ENCODE assay signal across 13 mouse cellular contexts in genomic region chr4:139827501-139828282, GRCm38 (mm10). TPM values are rescaled to one million over a fixed set of nuclear protein-coding genes. Genes with fewer than 3 reads are reported as not detected.
A peak's percentile ranks its signal among the peaks of the same experiment; 100 is the strongest.
DNase-seq lines count a peak whose midpoint lies in the region; ATAC-seq lines count a peak whose summit lies in the region.
"Had no signal": no experiment of that assay in that cellular context is flagged by ENCODE, and none has a peak within 500 bp of the region (broad histone marks: within the 10 kb centered on the region; RNA-seq: fewer than 3 reads in every experiment).

No protein-coding gene starts in this region.

- ATAC-seq in heart, embryonic 15.5 days (replicated peaks; ENCODE audit: insufficient number of reproducible peaks, insufficient read depth, low FRiP score, low read depth): no peak
- ATAC-seq in embryonic facial prominence, embryonic 13.5 days (ENCODE audit: insufficient number of reproducible peaks, insufficient read depth, low FRiP score, low TSS enrichment, low read depth): no peak
- no peak for ATAC-seq in hindbrain, embryonic 14.5 days (ENCODE audit: low FRiP score)
- ATAC-seq in midbrain, embryonic 16.5 days: no peak
- ATAC-seq in monocyte, adult 5-6 weeks (replicated peaks; ENCODE audit: insufficient number of reproducible peaks, low FRiP score, low TSS enrichment, poor library complexity, severe bottlenecking): no peak

- H3K9me3 ChIP-seq in heart, embryonic 15.5 days (replicated peaks): no peaks in the 10 kb centered on the region
- H3K9me3 ChIP-seq in embryonic facial prominence, embryonic 13.5 days: no peaks in the 10 kb centered on the region
- no peaks in the 10 kb centered on the region for H3K9me3 ChIP-seq in hindbrain, embryonic 14.5 days (ENCODE audit: control insufficient read depth, low read length)
- no peaks in the 10 kb centered on the region for H3K9me3 ChIP-seq in midbrain, embryonic 16.5 days (replicated peaks; ENCODE audit: control insufficient read depth, low read length, poor library complexity, severe bottlenecking)
- H3K9me3 ChIP-seq: lung, embryonic 15.5 days had no signal

- no peak overlapping the region for H3K27ac ChIP-seq in heart, embryonic 15.5 days
- H3K27ac ChIP-seq in embryonic facial prominence, embryonic 13.5 days: peak overlapping the region; percentile 36; the same call in 1 of the 2 replicates
- no peak overlapping the region for H3K27ac ChIP-seq in hindbrain, embryonic 14.5 days
- H3K27ac ChIP-seq in midbrain, embryonic 16.5 days (ENCODE audit: low read length): peak overlapping the region; percentile 22; the same call in 1 of the 2 replicates
- H3K27ac ChIP-seq: lung, embryonic 15.5 days had no signal

- intact Hi-C loops in heart, postnatal 25 days (cut with DNase I): no loop called here

- no peak overlapping the region for H3K4me3 ChIP-seq in heart, embryonic 15.5 days
- peak overlapping the region; percentile 50 for H3K4me3 ChIP-seq in embryonic facial prominence, embryonic 13.5 days
- H3K4me3 ChIP-seq in hindbrain, embryonic 14.5 days (replicated peaks; ENCODE audit: low read length): peak overlapping the region; percentile 21
- peak overlapping the region; percentile 27 for H3K4me3 ChIP-seq in midbrain, embryonic 16.5 days (ENCODE audit: low read depth, low read length)
- H3K4me3 ChIP-seq: lung, embryonic 15.5 days had no signal

- no peaks in the 10 kb centered on the region for H3K36me3 ChIP-seq in heart, embryonic 15.5 days
- no peaks in the 10 kb centered on the region for H3K36me3 ChIP-seq in embryonic facial prominence, embryonic 13.5 days
- no peaks in the 10 kb centered on the region for H3K36me3 ChIP-seq in hindbrain, embryonic 14.5 days (replicated peaks; ENCODE audit: control insufficient read depth, insufficient read depth)
- H3K36me3 ChIP-seq in midbrain, embryonic 16.5 days (ENCODE audit: control insufficient read depth, insufficient read depth, low read length): no peaks in the 10 kb centered on the region
- H3K36me3 ChIP-seq: lung, embryonic 15.5 days had no signal

- peaks cover 10% of the 10 kb centered on the region for H3K4me1 ChIP-seq in heart, embryonic 15.5 days (replicated peaks)
- H3K4me1 ChIP-seq in embryonic facial prominence, embryonic 13.5 days: peaks cover 39% of the 10 kb centered on the region
- peaks cover 8% of the 10 kb centered on the region; the same call in 1 of the 2 replicates for H3K4me1 ChIP-seq in hindbrain, embryonic 14.5 days (replicated peaks; ENCODE audit: control insufficient read depth, insufficient read depth, low read length)
- peaks cover 26% of the 10 kb centered on the region for H3K4me1 ChIP-seq in midbrain, embryonic 16.5 days (ENCODE audit: control insufficient read depth, insufficient read depth, low read length)

- 0 out of 2 replicates have a peak overlapping the region, but pooled peaks have one; percentile 8 for H3K4me2 ChIP-seq in heart, embryonic 15.5 days
- H3K4me2 ChIP-seq in embryonic facial prominence, embryonic 13.5 days: peak overlapping the region; percentile 55
- peak overlapping the region; percentile 40 for H3K4me2 ChIP-seq in hindbrain, embryonic 14.5 days (replicated peaks)
- peak overlapping the region; percentile 51 for H3K4me2 ChIP-seq in midbrain, embryonic 16.5 days (ENCODE audit: low read length)
- H3K4me2 ChIP-seq: lung, embryonic 15.5 days had no signal

- WGBS in heart, embryonic 15.5 days: 2% methylated on average over 30 of the region's 30 CpGs
- 9% methylated on average over 30 of the region's 30 CpGs for WGBS in embryonic facial prominence, embryonic 13.5 days
- 3% methylated on average over 30 of the region's 30 CpGs for WGBS in hindbrain, embryonic 14.5 days
- 5% methylated on average over 30 of the region's 30 CpGs for WGBS in midbrain, embryonic 16.5 days

- H3K27me3 ChIP-seq in heart, embryonic 15.5 days: peaks cover 100% of the 10 kb centered on the region
- peaks cover 100% of the 10 kb centered on the region for H3K27me3 ChIP-seq in embryonic facial prominence, embryonic 13.5 days
- H3K27me3 ChIP-seq in hindbrain, embryonic 14.5 days (ENCODE audit: control insufficient read depth, insufficient read depth, low read length): peaks cover 84% of the 10 kb centered on the region
- peaks cover 40% of the 10 kb centered on the region for H3K27me3 ChIP-seq in midbrain, embryonic 16.5 days (ENCODE audit: control insufficient read depth, insufficient read depth, low read depth, low read length)

- H3K9ac ChIP-seq in heart, embryonic 15.5 days: no peak overlapping the region
- H3K9ac ChIP-seq in embryonic facial prominence, embryonic 13.5 days: peak overlapping the region; percentile 51
- no peak overlapping the region for H3K9ac ChIP-seq in hindbrain, embryonic 14.5 days
- peak overlapping the region; percentile 5; the same call in 1 of the 2 replicates for H3K9ac ChIP-seq in midbrain, embryonic 16.5 days (ENCODE audit: low read depth, low read length)
- H3K9ac ChIP-seq: lung, embryonic 15.5 days had no signal

- DNase-seq in heart, postnatal 25 days (ENCODE audit: low spot score): no peak
- no peak for DNase-seq in hindbrain, embryonic 14.5 days (ENCODE audit: low spot score)
- no peak for DNase-seq in thymus, postnatal 4 days
- DNase-seq in cerebellum, adult 11-12 months: no peak
- DNase-seq: cerebellum, postnatal 36 days; kidney, postnatal 14 days; right cerebral cortex, postnatal 14 days had no signal

RNA-seq across cellular contexts. Expression of gene Pax7, which starts 5.6 kb away (rescaled TPM):
- not detected in 2 replicates for polyA plus RNA-seq in heart, embryonic 15.5 days (2015; fragmentation: Nextera tagmentation; extraction: Ambion mirVana)
- not detected for total RNA-seq in heart, postnatal 25 days (2021)
- polyA plus RNA-seq in embryonic facial prominence, embryonic 13.5 days (2015; fragmentation: Nextera tagmentation; extraction: Ambion mirVana): 2.5 and 3.5 TPM in 2 replicates
- 0.24 and 0.61 TPM in 2 replicates for polyA plus RNA-seq in hindbrain, embryonic 14.5 days (2014; fragmentation: Nextera tagmentation; extraction: Ambion mirVana)
- polyA plus RNA-seq in midbrain, embryonic 16.5 days (2015; fragmentation: Nextera tagmentation; extraction: Ambion mirVana): 2.3 and 4.4 TPM in 2 replicates
- total RNA-seq in monocyte, adult 5-6 weeks (2017): not detected in 3 replicates
- polyA plus RNA-seq: heart, postnatal 0 days had no signal

Comparison
In these comparisons a context has a peak if more than half of its experiments do, and no peak if none do; other contexts are left out.
1. H3K27ac ChIP-seq: peak in embryonic facial prominence, embryonic 13.5 days (single experiment) and midbrain, embryonic 16.5 days (single experiment); none in heart, embryonic 15.5 days (single experiment) and hindbrain, embryonic 14.5 days (single experiment).
2. H3K9ac ChIP-seq: peak in embryonic facial prominence, embryonic 13.5 days (single experiment) and midbrain, embryonic 16.5 days (single experiment); none in heart, embryonic 15.5 days (single experiment) and hindbrain, embryonic 14.5 days (single experiment).
3. Peak in every context shown above with its lines, with median percentiles within 50 percentile points of each other: H3K4me2 ChIP-seq.